Mouse (Mus musculus): Measurements from ENCODE around the gene Irf3.

- TF ChIP-seq CTCF (IDR thresholded peaks at IDR 0.05; ENCODE audit: low read depth) (no peak), EP300 (IDR thresholded peaks at IDR 0.05; ENCODE audit: low read depth) (no peak)
Observed at GRCm38 (mm10) chr7:44975117-44975419, 22.4 kb upstream of the Irf3 start.

Data from liver, embryonic 14.5 days (tissue).